Mouse (Mus musculus) cortical plate, adult 2 months (tissue): ENCODE results near the gene Zdhhc22.

ENCODE experiments used
- CTCF ChIP-seq: fragments of 200-500 bp; IDR thresholded peaks from 2 replicates; pipeline ENCODE4 v1.5.1; 2011; ENCODE audit warnings: mild to moderate bottlenecking, control low read depth, low read length; ENCODE audit not compliant: insufficient read depth; ENCODE audit errors: extremely low read depth
- POLR2A ChIP-seq: fragments of 200-500 bp; IDR thresholded peaks from 2 replicates; pipeline ENCODE4 v1.6.1; 2011; ENCODE audit warnings: mild to moderate bottlenecking, low read length, control low read depth; ENCODE audit not compliant: insufficient read depth; ENCODE audit errors: extremely low read depth

DNA sequence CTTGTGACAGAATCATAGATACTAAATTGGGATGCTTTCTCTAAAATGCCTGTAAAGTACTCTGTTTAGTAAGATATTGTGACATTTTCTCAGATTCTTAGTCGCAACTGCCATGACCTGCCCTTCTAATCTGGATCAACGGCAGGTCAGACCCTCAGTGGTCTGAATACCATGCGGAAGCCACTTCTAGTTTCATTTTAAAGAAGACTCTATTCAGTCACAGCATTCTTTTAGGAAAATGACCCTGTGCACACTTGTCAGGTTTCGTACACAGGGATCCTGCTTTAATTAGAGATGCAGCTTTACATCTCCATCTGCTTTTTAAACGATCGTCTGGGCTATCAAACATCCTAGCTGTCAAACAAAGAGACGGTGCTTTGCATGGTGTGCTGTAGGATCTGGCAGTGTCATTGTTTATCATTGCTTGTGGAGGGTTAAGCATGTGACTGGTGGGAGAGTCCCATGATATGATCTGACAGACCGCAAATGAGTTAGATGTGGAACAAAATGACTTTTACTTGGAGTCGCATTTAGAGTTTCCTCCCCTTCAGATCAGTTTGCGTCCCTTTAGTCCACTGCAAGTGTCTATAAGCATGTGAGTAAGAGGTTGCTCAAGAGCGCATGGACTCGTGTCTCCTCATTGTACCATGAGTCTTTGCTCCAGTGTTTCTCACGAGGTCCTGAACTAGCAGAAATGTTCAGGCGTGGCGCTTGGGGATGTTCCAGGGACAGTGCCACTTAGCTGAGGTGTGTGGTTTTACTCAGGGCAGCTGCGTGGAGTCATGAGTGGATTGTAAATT lies 39.9 kb downstream of the Zdhhc22 start:
- TF ChIP-seq CTCF (no peak), POLR2A (no peak)
